Mouse (Mus musculus): Measurements from ENCODE around the gene Mdga2. TPM values are rescaled to one million over a fixed set of nuclear protein-coding genes. Genes with fewer than 3 reads are reported as not detected.
A peak's percentile ranks its signal among the peaks of the same experiment; 100 is the strongest.

Mdga2 gene
- polyA plus RNA-seq, 1 experiment from 2014 or later, result 7.3 TPM

DNA sequence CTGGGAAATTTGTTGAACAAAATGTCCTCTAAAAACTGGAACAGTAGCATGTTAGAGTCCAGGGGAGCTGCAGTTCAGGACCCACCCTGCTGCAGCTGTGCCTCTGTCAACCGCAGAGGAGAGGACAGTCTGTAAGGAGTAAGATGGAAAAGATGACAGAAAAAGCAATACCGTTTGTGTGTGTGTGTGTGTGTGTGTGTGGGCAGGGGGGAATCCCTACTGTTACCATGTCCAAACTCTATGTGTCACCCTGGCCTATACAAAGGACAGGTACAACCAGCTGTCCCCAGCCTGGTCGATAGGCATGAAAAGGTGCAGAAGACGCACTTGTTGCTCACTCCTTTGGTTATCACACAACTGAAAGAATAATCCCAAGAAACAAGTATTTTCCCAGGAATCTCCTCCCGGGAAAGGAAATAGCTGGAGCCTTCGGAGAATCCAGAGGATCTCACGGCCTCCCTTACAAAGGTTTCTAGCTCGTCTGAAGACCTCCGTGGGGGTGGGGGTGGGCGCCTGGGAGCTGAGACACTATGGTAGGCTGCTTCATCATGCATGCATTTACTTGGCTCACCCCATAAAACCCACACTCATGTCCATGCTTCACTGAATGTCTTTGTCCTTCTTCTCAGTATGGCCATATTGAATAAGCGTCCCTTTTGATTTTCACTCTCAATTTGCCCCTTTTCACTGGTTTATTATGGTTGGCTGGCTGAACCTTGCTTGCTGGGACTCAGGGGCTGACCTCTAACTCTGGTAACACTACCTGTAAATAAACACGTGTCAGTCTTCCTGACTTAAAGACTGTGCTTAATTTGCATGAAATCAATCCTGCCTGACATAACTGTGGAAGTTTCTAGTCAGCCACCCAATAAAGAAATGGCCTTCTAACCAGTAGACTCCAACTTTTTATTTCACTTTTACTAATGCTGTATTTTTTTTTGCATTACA is 573.5 kb downstream of the Mdga2 start:
- H3K27me3 ChIP-seq, result no peaks in the 10 kb centered on the region
- 68% methylated on average over 12 of the region's 12 CpGs for WGBS
- H3K9ac ChIP-seq, result no peak overlapping the region
- H3K4me1 ChIP-seq, result no peaks in the 10 kb centered on the region
- H3K4me2 ChIP-seq (replicated peaks), result no peak overlapping the region
- H3K4me3 ChIP-seq, result no peak overlapping the region
- no peak overlapping the region for H3K27ac ChIP-seq
- H3K36me3 ChIP-seq, result no peaks in the 10 kb centered on the region
- ATAC-seq (ENCODE audit: insufficient number of reproducible peaks, insufficient read depth, low FRiP score, low TSS enrichment), result 0 out of 2 replicates have a peak, but pooled peaks have one; percentile 28
- no peaks in the 10 kb centered on the region for H3K9me3 ChIP-seq

GRCm38 (mm10) chr12:66640408-66640807 is 581.9 kb downstream of the Mdga2 start:
- Histone ChIP-seq H3K9me3 (no peaks in the 10 kb centered on the region), H3K4me1 (no peaks in the 10 kb centered on the region), H3K27ac (no peak overlapping the region), H3K27me3 (no peaks in the 10 kb centered on the region), H3K4me3 (no peak overlapping the region), H3K4me2 (replicated peaks) (no peak overlapping the region), H3K9ac (no peak overlapping the region), H3K36me3 (no peaks in the 10 kb centered on the region)
- ATAC-seq (ENCODE audit: insufficient number of reproducible peaks, insufficient read depth, low FRiP score, low TSS enrichment), result no peak
- 77% methylated on average over 1 of the region's 1 CpGs for WGBS

GRCm38 (mm10) chr12:66619944-66620343 is 602.4 kb downstream of the Mdga2 start:
- WGBS, result 87% methylated on average over 3 of the region's 3 CpGs
- no peak overlapping the region for H3K4me3 ChIP-seq
- H3K4me2 ChIP-seq (replicated peaks), result no peak overlapping the region
- no peaks in the 10 kb centered on the region for H3K4me1 ChIP-seq
- no peaks in the 10 kb centered on the region for H3K36me3 ChIP-seq
- no peak overlapping the region for H3K27ac ChIP-seq
- no peaks in the 10 kb centered on the region for H3K27me3 ChIP-seq
- no peak overlapping the region for H3K9ac ChIP-seq
- ATAC-seq (ENCODE audit: insufficient number of reproducible peaks, insufficient read depth, low FRiP score, low TSS enrichment), result no peak
- H3K9me3 ChIP-seq, result no peaks in the 10 kb centered on the region

DNA sequence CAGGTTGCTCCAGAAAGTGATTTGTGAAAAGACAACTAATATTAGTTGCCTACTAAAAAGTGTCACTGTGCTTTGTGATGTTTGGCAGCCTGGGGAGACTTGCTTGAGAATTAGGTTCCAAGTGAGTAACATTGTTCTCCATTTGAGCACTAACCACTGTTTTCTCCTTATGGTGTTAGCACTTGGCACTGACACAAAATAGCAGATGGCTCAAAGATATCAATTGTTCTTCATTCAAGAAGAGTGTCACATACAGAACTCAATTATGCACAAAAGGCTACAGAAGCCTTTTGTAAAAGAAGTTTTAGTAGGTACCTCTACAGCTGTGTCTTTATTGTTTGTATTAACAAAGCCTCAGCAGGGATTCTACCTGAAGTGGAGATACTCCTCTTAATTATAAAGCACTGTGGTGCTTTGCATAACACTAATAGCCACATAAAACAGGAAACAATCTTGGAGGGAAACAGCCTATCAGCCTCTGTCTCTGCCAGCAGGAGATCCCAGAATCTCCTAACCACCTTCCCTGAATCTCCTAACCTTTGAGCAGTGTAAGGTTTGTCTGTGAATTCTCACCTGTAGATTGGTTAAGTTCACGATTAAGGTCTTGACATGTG is 630.6 kb downstream of the Mdga2 start:
- no peaks in the 10 kb centered on the region for H3K27me3 ChIP-seq
- 45% methylated on average over 1 of the region's 1 CpGs for WGBS
- H3K4me3 ChIP-seq, result no peak overlapping the region
- no peak overlapping the region for H3K9ac ChIP-seq
- no peak for ATAC-seq (ENCODE audit: insufficient number of reproducible peaks, insufficient read depth, low FRiP score, low TSS enrichment)
- no peaks in the 10 kb centered on the region for H3K4me1 ChIP-seq
- no peak overlapping the region for H3K4me2 ChIP-seq (replicated peaks)
- no peaks in the 10 kb centered on the region for H3K9me3 ChIP-seq
- H3K27ac ChIP-seq, result no peak overlapping the region
- no peaks in the 10 kb centered on the region for H3K36me3 ChIP-seq

- H3K4me3 ChIP-seq, result no peak overlapping the region
- no peak overlapping the region for H3K27ac ChIP-seq
- WGBS, result 91% methylated on average over 1 of the region's 1 CpGs
- H3K4me1 ChIP-seq, result no peaks in the 10 kb centered on the region
- H3K9me3 ChIP-seq, result no peaks in the 10 kb centered on the region
- H3K9ac ChIP-seq, result no peak overlapping the region
- no peaks in the 10 kb centered on the region for H3K27me3 ChIP-seq
- H3K36me3 ChIP-seq, result no peaks in the 10 kb centered on the region
- H3K4me2 ChIP-seq (replicated peaks), result no peak overlapping the region
- no peak for ATAC-seq (ENCODE audit: insufficient number of reproducible peaks, insufficient read depth, low FRiP score, low TSS enrichment)
Measured at GRCm38 (mm10) chr12:66565396-66565795, 657.0 kb downstream of the Mdga2 start.

DNA sequence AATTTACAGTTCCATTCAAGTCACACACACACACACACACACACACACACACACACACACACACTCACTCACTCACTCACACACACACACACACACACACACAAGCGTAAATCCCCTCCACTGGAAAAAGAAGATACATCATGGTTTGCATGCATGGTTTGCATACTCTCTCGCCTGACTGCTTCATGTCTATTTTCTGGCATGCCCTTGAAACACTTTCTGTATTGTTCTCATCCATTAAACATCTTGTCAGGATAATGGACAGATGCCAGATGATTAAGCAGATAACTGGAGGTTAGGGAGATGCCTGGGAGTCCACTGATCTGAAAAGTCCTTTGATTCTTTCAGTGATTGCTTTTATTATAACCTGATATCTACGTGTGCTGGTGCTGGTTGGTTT is 665.5 kb downstream of the Mdga2 start:
- no peak for ATAC-seq (ENCODE audit: insufficient number of reproducible peaks, insufficient read depth, low FRiP score, low TSS enrichment)
- Histone ChIP-seq H3K9me3 (no peaks in the 10 kb centered on the region), H3K9ac (no peak overlapping the region), H3K4me1 (no peaks in the 10 kb centered on the region), H3K27ac (no peak overlapping the region), H3K4me3 (no peak overlapping the region), H3K27me3 (no peaks in the 10 kb centered on the region), H3K36me3 (no peaks in the 10 kb centered on the region), H3K4me2 (replicated peaks) (no peak overlapping the region)
- 82% methylated on average over 3 of the region's 3 CpGs for WGBS

GRCm38 (mm10) chr12:66556178-66556820 is 666.0 kb downstream of the Mdga2 start:
- ATAC-seq (ENCODE audit: insufficient number of reproducible peaks, insufficient read depth, low FRiP score, low TSS enrichment), result no peak
- Histone ChIP-seq H3K27me3 (no peaks in the 10 kb centered on the region), H3K4me1 (no peaks in the 10 kb centered on the region)

GRCm38 (mm10) chr12:66524973-66525372 is 697.4 kb downstream of the Mdga2 start:
- no peak for ATAC-seq (ENCODE audit: insufficient number of reproducible peaks, insufficient read depth, low FRiP score, low TSS enrichment)
- H3K4me1 ChIP-seq, result no peaks in the 10 kb centered on the region
- WGBS, result 41% methylated on average over 2 of the region's 2 CpGs

More at GRCm38 (mm10) chr12:66556178-66556820, 666.0 kb downstream of the Mdga2 start:
- Histone ChIP-seq H3K36me3 (no peaks in the 10 kb centered on the region), H3K4me2 (replicated peaks) (no peak overlapping the region), H3K9me3 (no peaks in the 10 kb centered on the region), H3K9ac (no peak overlapping the region), H3K4me3 (no peak overlapping the region), H3K27ac (no peak overlapping the region)
- WGBS, result 75% methylated on average over 2 of the region's 2 CpGs

DNA sequence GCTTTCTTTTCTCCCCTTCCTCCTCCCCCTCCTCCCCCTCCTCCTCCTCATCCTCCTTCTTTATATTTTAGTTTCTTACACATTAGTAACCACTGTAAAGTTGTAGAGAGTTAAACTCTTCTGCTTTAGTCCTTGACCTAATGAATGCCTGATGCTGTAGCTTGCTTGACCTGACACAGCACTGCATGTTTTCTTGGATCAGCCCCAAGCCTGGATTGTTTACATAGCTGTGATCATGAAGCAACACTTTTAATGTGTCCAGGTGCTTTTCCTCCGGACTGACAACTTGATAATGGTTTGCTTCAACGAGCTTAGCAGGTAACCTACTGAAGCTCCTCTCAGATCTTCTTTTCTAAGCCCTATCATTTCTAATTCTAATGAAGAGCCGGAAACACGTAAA is 723.1 kb downstream of the Mdga2 start:
- 63% methylated on average over 4 of the region's 4 CpGs for WGBS
- Histone ChIP-seq H3K4me1 (no peaks in the 10 kb centered on the region), H3K9ac (no peak overlapping the region), H3K9me3 (no peaks in the 10 kb centered on the region), H3K4me2 (replicated peaks) (no peak overlapping the region), H3K27me3 (no peaks in the 10 kb centered on the region), H3K4me3 (no peak overlapping the region), H3K27ac (no peak overlapping the region), H3K36me3 (no peaks in the 10 kb centered on the region)
- no peak for ATAC-seq (ENCODE audit: insufficient number of reproducible peaks, insufficient read depth, low FRiP score, low TSS enrichment)

More at GRCm38 (mm10) chr12:66524973-66525372, 697.4 kb downstream of the Mdga2 start:
- H3K27ac ChIP-seq, result no peak overlapping the region
- no peaks in the 10 kb centered on the region for H3K36me3 ChIP-seq
- no peak overlapping the region for H3K4me2 ChIP-seq (replicated peaks)
- H3K27me3 ChIP-seq, result no peaks in the 10 kb centered on the region
- no peaks in the 10 kb centered on the region for H3K9me3 ChIP-seq
- no peak overlapping the region for H3K4me3 ChIP-seq
- no peak overlapping the region for H3K9ac ChIP-seq

DNA sequence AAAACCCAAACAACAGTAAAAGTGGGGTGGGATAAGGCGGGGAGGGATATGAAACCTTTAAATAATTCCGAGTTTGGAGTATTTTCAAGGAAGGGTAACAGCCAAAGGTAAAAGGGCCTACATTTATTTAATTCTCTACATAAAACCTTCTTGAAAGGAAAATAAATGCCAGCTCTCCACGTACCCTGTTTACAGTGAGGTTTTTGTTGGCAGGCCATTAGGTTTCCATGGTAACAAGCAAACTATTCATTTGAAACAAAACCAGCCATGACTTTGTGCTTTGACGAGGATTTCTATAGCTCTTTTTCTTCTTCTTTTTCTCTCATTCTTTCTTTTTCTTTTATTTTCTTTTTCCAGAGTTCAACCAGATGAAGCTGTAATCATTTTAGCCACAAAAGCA is 751.5 kb downstream of the Mdga2 start:
- Histone ChIP-seq H3K4me2 (replicated peaks) (no peak overlapping the region), H3K9me3 (no peaks in the 10 kb centered on the region), H3K9ac (no peak overlapping the region), H3K4me3 (no peak overlapping the region), H3K27me3 (no peaks in the 10 kb centered on the region), H3K27ac (no peak overlapping the region), H3K36me3 (no peaks in the 10 kb centered on the region), H3K4me1 (no peaks in the 10 kb centered on the region)
- 54% methylated on average over 4 of the region's 4 CpGs for WGBS
- ATAC-seq (ENCODE audit: insufficient number of reproducible peaks, insufficient read depth, low FRiP score, low TSS enrichment), result no peak

DNA sequence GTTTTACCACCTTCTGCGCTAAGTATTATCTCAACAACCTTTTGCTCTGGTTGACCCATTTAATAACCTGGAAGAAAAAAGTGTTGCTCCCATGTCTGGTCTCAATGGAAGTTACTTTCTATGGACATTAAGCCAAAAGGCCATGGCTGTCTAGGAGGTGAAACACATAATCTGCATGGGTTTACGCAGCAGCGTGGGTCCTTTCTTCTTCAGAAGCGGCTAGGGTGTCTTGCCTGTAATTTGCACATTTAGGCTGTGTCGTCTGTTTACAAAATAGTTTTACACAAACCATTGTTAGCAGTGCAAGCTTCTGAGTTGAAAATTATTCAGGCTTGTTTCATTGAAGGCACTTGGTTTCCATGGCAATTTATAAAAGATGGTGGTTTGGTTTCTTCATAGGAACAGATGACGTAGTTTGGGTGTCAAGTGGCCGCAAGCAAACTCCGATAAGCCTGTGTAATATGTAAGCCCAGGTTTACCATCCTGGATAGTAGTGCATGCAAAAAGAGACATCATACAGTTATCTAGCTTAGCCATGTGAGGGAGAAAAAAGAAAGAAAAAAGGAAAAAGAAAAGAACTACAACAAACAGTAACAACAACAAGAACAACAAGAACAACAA is 752.0 kb downstream of the Mdga2 start:
- H3K4me1 ChIP-seq, result no peaks in the 10 kb centered on the region
- 72% methylated on average over 8 of the region's 8 CpGs for WGBS
- H3K4me3 ChIP-seq, result no peak overlapping the region
- no peak overlapping the region for H3K9ac ChIP-seq
- H3K9me3 ChIP-seq, result no peaks in the 10 kb centered on the region
- no peak for ATAC-seq (ENCODE audit: insufficient number of reproducible peaks, insufficient read depth, low FRiP score, low TSS enrichment)
- no peaks in the 10 kb centered on the region for H3K27me3 ChIP-seq
- no peak overlapping the region for H3K4me2 ChIP-seq (replicated peaks)
- H3K36me3 ChIP-seq, result no peaks in the 10 kb centered on the region
- H3K27ac ChIP-seq, result no peak overlapping the region

Measured in embryonic facial prominence, embryonic 12.5 days (tissue).